Comparison of ENCODE assay signal across 12 mouse cellular contexts in the genomic region with DNA sequence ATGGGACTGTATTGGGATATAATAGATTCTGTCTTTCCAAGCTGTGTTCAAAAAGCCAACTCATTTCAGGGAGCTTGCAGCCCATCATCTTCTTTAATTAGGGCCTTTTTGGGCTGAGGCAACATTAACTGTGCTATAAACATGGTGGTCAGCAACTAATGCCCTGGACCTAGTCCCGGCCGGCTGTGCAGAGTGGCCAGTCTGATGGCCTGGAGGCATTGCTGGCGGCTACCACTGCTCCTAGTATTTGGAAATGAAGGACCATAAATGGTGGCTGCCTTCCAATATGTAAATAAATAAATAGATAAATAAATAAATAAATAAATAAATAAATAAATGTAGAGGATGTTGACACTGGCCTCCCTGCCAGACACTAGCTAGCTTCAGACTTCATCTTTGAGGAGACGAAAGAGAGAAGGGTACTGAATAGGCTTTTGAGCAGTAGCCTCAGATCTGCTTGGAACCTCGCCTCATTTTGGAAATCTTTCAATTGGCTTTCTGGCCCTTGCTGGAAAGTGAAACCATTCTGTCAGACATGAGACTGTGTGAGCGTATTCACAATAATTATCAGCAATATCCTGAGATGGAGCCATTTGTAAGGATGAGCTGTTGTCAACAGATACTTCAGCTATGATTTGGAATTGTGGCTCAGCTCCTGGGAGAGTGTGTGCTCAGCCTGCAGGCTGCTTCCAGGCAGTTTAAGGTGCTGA.
A peak's percentile ranks its signal among the peaks of the same experiment; 100 is the strongest.
DNase-seq lines count a peak whose midpoint lies in the region; TF ChIP-seq lines count a peak whose summit lies in the region.
"Had no signal": no experiment of that assay in that cellular context is flagged by ENCODE, and none has a peak within 500 bp of the region (broad histone marks: within the 10 kb centered on the region; RNA-seq: fewer than 3 reads in every experiment).

No protein-coding gene starts in this region.

- no peak overlapping the region for H3K4me3 ChIP-seq in layer of hippocampus, adult 2 months
- H3K4me3 ChIP-seq: kidney, embryonic 15.5 days had no signal

- TF ChIP-seq CTCF in layer of hippocampus, adult 2 months (conservative IDR thresholded peaks at IDR 0.05) = no peak

- peak; percentile 56 for DNase-seq in gastrocnemius, adult 18-20 months (ENCODE audit: low spot score)
- no peak for DNase-seq in gastrocnemius, postnatal 10 days
- DNase-seq in layer of hippocampus, adult 2 months (ENCODE audit: low spot score in 2 of 2) = no peak
- no peak for DNase-seq in layer of hippocampus, postnatal 36 days
- DNase-seq in adipocyte (ENCODE audit: low spot score) = peak; percentile 62
- DNase-seq in cerebellum, postnatal 14 days = peak; percentile 72 to 81
- DNase-seq in thymus, postnatal 14 days = no peak
- no peak for DNase-seq in right cerebral cortex, postnatal 10 days (ENCODE audit: low spot score in 2 of 2)
- DNase-seq: adrenal gland, postnatal 25 days; liver, postnatal 0 days; thymus, adult 2 months had no signal

- peak overlapping the region; percentile 36; the same call in 1 of the 2 replicates for H3K27ac ChIP-seq in layer of hippocampus, adult 2 months
- H3K27ac ChIP-seq: kidney, embryonic 15.5 days had no signal

Comparison
In these comparisons a context has a peak if more than half of its experiments do, and no peak if none do; other contexts are left out.
1. DNase-seq: peak in gastrocnemius, adult 18-20 months (single experiment), adipocyte (single experiment) and cerebellum, postnatal 14 days (2 of 2); none in gastrocnemius, postnatal 10 days (single experiment), layer of hippocampus, adult 2 months (0 of 2), layer of hippocampus, postnatal 36 days (0 of 2), thymus, postnatal 14 days (single experiment) and right cerebral cortex, postnatal 10 days (0 of 2).